Mouse (Mus musculus) layer of hippocampus, adult 2 months (tissue): ENCODE measurements around the gene Vps45. TPM values are rescaled to one million over a fixed set of nuclear protein-coding genes. Genes with fewer than 3 reads are reported as not detected.
A peak's percentile ranks its signal among the peaks of the same experiment; 100 is the strongest.
"Not testable (repeated sequence)": the region's sequence is repeated elsewhere in the genome, so short reads cannot be mapped to it uniquely, and the experiment has no call there.

ENCODE experiments used
- DNase-seq, 2 experiments: peaks; one replicate each; pipeline ENCODE4 v3.0.0; 2022; ENCODE audit warnings: low spot score in 2 of 2
- H3K27ac ChIP-seq: fragments of 200-600 bp; 2 replicates; pipeline ENCODE4 v1.8.1; 2022
- H3K4me3 ChIP-seq: fragments of 200-600 bp; 2 replicates; pipeline ENCODE4 v1.8.1; 2022; ENCODE audit warnings: mild to moderate bottlenecking
- CTCF ChIP-seq: fragments of 200-600 bp; conservative IDR thresholded peaks from 2 replicates; pipeline ENCODE4 v1.8.1; 2022; ENCODE audit warnings: antibody characterized with exemption, mild to moderate bottlenecking, moderate library complexity
- total RNA-seq, 2 experiments: library from RNA; stranded (reverse); gene quantifications; 2 replicates each; pipeline ENCODE4 v1.2.3; 2021

Gene Vps45
- total RNA-seq, 2 experiments from 2014 or later: 45.5 to 48.3 TPM

DNA sequence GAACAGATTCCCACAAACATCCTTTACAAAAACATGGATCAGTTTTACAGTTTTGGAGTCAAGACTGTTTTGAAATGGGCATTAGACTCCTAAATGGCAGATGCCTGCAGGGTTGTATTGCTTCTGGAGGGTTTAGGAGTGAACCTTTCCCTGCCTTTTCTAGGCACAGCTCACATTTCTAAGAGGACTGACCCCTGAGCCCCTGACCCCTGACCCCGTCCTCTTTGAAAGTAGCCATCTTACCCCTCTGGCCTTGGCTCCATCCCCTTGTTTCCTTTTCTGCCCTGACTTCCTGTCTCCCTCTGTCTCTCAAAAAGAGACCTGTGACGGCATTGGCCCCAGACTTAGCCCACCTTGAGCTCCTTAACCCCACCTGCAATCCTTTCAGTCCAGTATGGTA lies 95.0 kb downstream of the Vps45 start:
- no peak overlapping the region for H3K27ac ChIP-seq
- no peak overlapping the region for H3K4me3 ChIP-seq
- no peak for DNase-seq
- TF ChIP-seq CTCF: no peak

DNA sequence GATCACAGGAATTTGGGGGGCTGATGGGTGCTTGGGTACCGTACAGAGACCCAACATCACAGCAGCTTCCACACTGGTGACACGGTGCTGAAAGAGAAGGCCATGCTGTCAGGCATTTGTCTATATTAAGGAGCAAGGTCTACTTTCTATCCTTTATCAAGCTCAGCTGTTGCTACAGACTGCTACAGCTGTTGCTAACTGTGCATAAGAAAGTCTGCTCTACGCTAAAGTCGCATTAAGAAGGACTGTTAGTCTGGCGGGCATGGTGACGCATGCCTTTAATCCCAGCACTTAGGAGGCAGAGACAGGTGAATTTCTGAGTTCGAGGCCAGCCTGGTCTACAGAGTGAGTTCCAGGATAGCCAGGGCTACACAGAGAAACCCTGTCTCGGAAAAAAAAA lies 96.1 kb downstream of the Vps45 start:
- not testable (repeated sequence) for DNase-seq, H3K4me3 ChIP-seq, H3K27ac ChIP-seq

DNA sequence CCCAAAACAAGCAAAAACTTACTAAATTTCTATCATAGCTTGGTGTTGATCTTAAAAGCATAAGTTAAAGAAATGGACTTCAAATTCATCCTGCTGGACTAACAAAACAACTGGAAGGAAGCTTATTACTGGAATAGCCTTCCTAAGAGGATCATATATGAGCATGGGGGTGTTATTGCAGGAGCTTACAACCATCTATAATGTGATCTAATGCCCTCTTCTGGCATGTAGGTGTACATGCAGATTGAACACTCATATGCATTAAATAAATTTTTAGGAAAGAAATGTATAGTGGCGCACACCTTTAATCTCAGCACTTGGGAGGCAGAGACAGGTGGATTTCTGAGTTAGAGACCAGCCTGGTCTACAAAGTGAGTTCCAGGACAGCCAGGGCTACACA lies 98.5 kb downstream of the Vps45 start:
- peak; percentile 47 for TF ChIP-seq CTCF

DNA sequence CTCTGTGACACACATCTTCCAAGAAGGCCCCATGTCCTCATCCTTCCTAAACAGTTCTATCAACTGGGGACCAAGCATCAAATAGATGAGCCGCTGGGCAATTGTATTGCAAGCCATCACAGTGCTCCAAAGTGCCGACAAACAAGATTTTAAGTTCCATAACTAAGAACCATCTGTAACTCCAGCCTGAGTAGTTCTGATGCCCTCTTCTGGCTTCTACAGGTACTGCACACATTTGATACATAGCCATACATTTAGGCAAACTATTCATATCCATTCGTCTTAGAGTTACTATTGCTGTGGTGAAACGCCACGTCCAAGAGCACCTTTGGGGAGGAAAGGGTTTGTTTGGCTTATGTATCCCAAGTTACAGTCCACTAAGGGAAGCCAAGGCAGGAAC lies 99.2 kb downstream of the Vps45 start:
- H3K27ac ChIP-seq: no peak overlapping the region
- H3K4me3 ChIP-seq: no peak overlapping the region
- DNase-seq: no peak
- TF ChIP-seq CTCF: peak; percentile 68

More for the DNA sequence above, 98.5 kb downstream of the Vps45 start:
- Histone ChIP-seq H3K27ac (no peak overlapping the region), H3K4me3 (no peak overlapping the region)
- DNase-seq: no peak

DNA sequence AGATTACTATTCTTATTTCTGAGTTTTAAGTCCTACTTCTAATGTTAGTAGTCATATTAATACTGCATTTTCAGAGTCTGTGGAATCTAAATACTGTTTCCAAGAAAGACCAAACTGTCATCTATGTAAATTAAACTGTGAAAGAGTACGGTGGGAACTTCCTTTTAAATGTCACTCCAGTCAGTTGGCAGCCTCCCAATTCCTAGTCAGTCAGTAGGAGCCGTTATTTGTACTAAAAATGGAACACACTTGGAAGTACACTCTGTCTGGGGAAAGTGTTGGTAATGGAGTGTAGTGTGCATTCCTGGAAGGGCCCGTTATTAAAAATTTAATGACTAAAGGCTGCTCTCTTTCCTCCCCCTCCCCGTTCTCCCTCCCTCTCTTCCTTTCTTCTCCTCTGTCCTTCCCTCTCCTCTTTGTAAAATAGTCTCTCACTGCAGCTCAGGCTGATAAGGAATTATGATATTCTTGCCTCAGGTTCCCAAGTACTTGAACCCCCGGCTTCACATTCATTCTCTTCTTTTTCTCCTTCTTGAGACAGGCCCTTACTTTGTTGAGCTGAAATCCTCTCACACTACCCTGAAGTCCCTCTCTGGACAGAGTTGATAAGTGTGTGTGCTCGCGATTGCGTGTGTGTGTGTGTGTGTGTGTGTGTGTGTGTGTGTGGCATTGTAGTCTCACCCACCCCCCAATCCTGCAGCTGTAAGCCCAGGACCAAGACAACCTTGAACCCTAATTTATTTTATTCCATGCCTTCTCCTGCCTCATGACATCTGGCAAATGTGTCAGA lies 100.7 kb downstream of the Vps45 start:
- Histone ChIP-seq H3K4me3 (no peak overlapping the region), H3K27ac (no peak overlapping the region)
- DNase-seq: peak; percentile 57 to 73
- TF ChIP-seq CTCF: no peak

DNA sequence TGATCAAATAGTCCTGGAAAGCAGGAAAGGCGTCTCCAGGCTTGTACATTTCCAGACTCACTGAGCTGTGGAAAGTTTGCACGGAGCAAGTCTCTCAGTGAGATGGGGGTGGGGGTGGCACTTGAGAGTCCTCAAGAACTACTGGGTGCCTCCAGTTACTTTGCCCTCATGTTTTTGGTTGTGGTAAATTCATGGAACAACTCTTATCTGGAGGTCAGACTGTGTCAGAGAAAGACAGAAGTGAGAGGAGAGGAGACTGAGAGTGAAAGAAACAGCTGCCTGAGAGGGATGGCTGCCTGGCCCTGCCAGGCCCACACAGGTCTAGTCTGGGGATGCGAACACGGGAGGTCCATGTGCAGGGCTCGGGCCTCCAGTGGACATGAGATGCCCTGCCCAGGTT lies 102.9 kb downstream of the Vps45 start:
- Histone ChIP-seq H3K4me3 (no peak overlapping the region), H3K27ac (no peak overlapping the region)
- no peak for DNase-seq
- TF ChIP-seq CTCF: no peak

DNA sequence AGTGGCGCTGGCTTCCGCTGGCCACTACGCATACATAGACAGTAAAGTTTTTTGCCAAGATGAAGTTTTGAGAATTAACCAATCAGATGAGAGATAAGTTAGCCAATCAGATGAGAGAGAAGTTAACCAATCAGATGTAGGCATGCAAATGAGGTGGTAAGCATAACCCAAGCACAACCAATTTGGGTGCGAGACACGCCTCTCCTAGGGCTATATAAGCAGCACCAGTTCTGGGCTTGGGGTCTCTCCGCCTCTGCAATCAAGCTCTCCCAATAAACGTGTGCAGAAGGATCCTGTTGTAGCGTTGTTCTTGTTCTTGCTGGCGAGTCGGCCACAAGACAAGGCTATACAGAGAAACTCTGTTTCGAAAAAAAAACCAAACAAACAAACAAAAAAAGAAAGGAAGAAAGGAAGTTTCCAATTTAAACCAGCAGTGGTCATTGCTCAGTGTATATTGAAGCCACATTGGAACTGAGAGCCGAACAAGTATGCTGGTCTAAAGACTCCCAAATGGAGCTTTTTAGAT lies 103.6 kb downstream of the Vps45 start:
- H3K27ac ChIP-seq, H3K4me3 ChIP-seq, DNase-seq: not testable (repeated sequence)

DNA sequence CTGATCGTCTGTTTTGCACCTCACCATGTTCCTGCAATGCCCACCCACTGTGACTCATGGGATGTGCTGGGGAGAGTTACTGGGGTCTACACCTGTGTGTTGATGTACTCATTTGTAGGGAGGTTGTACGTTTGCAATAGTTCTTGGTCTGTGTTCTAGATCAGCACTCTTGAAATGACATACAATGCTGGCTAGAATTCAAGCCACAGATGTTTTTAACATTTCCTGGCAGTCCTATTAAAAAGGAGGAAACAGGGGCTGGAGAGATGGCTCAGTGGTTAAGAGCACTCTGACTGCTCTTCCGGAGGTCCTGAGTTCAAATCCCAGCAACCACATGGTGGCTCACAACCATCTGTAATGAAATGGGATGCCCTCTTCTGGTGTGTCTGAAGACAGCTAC lies 104.7 kb downstream of the Vps45 start:
- DNase-seq: no peak
- TF ChIP-seq CTCF: no peak
- H3K4me3 ChIP-seq: no peak overlapping the region
- no peak overlapping the region for H3K27ac ChIP-seq

DNA sequence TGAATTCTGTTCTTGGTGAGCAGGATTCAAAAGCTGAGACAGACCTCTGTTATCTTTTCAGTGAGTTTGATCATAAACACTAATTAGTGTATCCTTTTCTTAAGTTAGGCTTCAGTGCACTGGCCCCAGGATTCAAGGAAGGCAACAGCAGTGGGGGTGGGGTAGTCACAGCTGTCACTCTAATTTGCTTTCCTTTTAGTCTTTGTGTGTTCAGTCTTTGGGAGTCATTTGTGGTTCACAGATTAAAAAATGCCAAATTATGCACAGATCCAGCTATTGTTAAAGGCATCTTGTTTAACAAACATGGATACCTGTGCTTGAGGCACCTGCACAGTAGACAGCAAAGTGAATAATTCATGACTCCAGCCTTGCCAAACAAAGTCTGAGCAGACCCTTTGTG lies 105.2 kb downstream of the Vps45 start:
- no peak for TF ChIP-seq CTCF

DNA sequence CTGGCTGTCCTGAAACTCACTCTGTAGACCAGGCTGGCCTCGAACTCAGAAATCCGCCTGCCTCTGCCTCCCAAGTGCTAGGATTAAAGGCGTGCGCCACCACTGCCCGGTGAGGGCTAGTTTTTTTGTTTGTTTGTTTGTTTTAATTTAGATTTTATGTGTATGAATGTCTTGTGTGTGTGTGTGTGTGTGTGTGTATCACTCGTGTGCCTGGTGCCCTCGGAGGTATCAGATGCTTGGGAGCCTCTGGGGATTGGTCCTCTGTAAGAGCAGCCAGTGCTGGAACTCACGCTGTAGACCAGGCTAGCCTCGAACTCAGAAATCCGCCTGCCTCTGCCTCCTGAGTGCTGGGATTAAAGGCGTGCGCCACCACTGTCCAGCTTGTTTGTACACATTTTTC lies 106.7 kb downstream of the Vps45 start:
- H3K4me3 ChIP-seq: peak overlapping the region; percentile 71
- peak overlapping the region; percentile 99 for H3K27ac ChIP-seq
- not testable (repeated sequence) for DNase-seq

More for the DNA sequence above, 105.2 kb downstream of the Vps45 start:
- Histone ChIP-seq H3K4me3 (no peak overlapping the region), H3K27ac (no peak overlapping the region)
- no peak for DNase-seq

DNA sequence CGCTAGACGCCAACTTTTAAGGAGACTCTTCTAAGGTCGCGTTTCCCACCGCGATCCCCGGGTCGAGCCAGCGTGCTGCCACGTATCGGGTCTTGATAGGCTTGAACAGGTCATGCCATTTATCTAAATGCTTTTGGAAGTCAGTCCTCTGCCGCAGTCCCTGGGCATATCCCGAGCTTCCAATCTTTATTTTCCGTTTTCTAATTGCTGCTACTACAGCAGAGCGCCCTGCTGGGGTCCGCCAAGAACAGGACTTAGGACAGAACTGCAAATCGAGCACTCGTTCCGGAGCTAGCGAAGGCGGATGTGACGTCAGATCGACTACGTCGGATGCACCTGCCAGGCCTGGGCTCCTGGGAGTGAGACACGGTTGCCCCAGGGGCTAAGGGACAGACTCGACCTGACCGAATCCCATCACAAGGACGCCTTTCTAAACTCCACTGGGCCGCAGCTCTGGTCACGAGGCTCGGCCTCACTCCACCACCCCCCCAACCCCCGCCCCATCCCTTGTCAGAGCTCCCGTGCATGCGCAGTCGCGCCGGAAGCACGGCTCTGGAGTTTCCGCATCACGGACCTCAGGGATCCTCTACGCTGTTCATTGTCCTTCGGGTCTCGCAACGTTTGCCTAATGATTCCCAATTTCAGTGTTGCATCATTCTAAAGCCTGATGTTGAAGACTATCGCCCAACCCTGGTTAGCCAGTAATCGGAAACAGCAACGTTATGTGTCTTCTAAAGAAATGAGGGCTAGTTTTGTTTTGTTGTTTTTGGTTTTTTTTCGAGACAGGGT lies 107.3 kb downstream of the Vps45 start:
- Histone ChIP-seq H3K4me3 (peak overlapping the region; percentile 71), H3K27ac (peak overlapping the region; percentile 99)
- no peak for TF ChIP-seq CTCF
- DNase-seq: peak; percentile 87 to 89

Other genes with a start within 250 kb of the Vps45 start
- 10 to 100 TPM; 60.3 to 65.5 TPM for gene Rprd2, start 239.6 kb downstream of the Vps45 start, total RNA-seq
- 10 to 100 TPM; 33.0 to 38.1 TPM for gene Prpf3, start 202.6 kb downstream of the Vps45 start, total RNA-seq
- gene Mrps21, start 186.9 kb downstream of the Vps45 start, total RNA-seq: 100 to 1,000 TPM; 155 to 164 TPM
- gene Ciart, start 176.2 kb downstream of the Vps45 start, total RNA-seq: 10 to 100 TPM; 10.3 to 11.7 TPM
- 1 to 10 TPM; 3.4 to 4.8 TPM for gene BC028528, start 166.5 kb downstream of the Vps45 start, total RNA-seq
- gene Aph1a, start 164.5 kb downstream of the Vps45 start, total RNA-seq: 10 to 100 TPM; 69.0 to 79.8 TPM
- gene Car14, start 153.8 kb downstream of the Vps45 start, total RNA-seq: 1 to 10 TPM; 6.9 to 9.9 TPM
- gene Anp32e, start 129.2 kb downstream of the Vps45 start, total RNA-seq: 10 to 100 TPM; 78.9 to 80.6 TPM
- 10 to 100 TPM; 39.3 to 44.1 TPM for gene Plekho1, start 62.5 kb downstream of the Vps45 start, total RNA-seq
- gene Otud7b, start 46.1 kb upstream of the Vps45 start, total RNA-seq: 10 to 100 TPM; 30.1 to 33.4 TPM
- gene Mtmr11, start 103.5 kb upstream of the Vps45 start, total RNA-seq: 1 to 10 TPM; 4.3 to 5.3 TPM
- 10 to 100 TPM; 50.1 to 50.2 TPM for gene Sf3b4, start 113.9 kb upstream of the Vps45 start, total RNA-seq
- gene Sv2a, start 122.7 kb upstream of the Vps45 start, total RNA-seq: 100 to 1,000 TPM; 352 to 370 TPM
- 10 to 100 TPM; 16.2 to 16.7 TPM for gene Bola1, start 161.2 kb upstream of the Vps45 start, total RNA-seq
- gene Hist2h2ab, start 161.4 kb upstream of the Vps45 start, total RNA-seq: 10 to 100 TPM in 1 of 2 experiments, 1 to 10 TPM in 1; 9.3 to 12.7 TPM
- gene Hist2h2ac, start 162.4 kb upstream of the Vps45 start, total RNA-seq: 10 to 100 TPM; 21.9 to 28.0 TPM
- gene Hist2h2be, start 162.7 kb upstream of the Vps45 start, total RNA-seq: 1 to 10 TPM; 7.6 to 7.9 TPM
- 10 to 100 TPM; 11.4 to 12.3 TPM for gene Hist2h3c2, start 180.7 kb upstream of the Vps45 start, total RNA-seq
- 100 to 1,000 TPM; 208 to 213 TPM for gene Hist2h2aa2, start 181.8 kb upstream of the Vps45 start, total RNA-seq
- 10 to 100 TPM in 1 of 2 experiments, not detected in 1; 11.7 TPM for gene Hist2h2aa1, start 187.0 kb upstream of the Vps45 start, total RNA-seq
- not detected for gene Hist2h3c1, start 188.2 kb upstream of the Vps45 start, total RNA-seq
- gene Hist2h4, start 204.8 kb upstream of the Vps45 start, total RNA-seq: 10 to 100 TPM; 29.6 to 29.9 TPM
- 10 to 100 TPM; 48.4 to 51.6 TPM for gene Hist2h3b, start 210.2 kb upstream of the Vps45 start, total RNA-seq
- gene Hist2h2bb, start 211.3 kb upstream of the Vps45 start, total RNA-seq: 100 to 1,000 TPM; 126 to 137 TPM
- gene Fcgr1, start 235.5 kb upstream of the Vps45 start, total RNA-seq: 1 to 10 TPM; 2.2 to 2.3 TPM